Mouse (Mus musculus): ENCODE data around the gene Il2rb. TPM values are rescaled to one million over a fixed set of nuclear protein-coding genes. Genes with fewer than 3 reads are reported as not detected.

Gene Il2rb
- polyA plus RNA-seq (2015; fragmentation: Nextera tagmentation; extraction: Ambion mirVana) = 0.05 and 0.13 TPM in 2 replicates

DNA sequence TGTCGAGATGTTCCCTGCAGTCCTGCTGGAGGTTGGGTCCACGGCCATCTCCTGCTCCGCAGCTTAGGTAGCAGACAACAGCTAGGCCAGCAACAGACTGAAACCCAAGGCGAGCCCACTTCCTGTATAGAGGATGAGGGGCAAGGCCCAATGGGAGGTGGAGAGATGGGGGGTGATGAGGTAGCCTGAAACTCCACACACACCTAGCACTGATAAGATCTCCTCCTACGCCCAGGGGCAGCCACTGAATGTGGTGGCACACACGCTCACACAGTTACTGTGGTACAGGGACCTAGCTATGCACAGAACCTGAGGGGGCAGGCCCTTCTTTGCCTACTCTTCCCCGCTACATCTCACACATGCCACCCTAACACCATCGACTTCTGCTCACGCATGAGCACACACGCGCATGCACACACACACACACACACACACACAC, at the start of gene Il2rb:
Gene Il2rb (minus strand): TSS at position 304 of the 439 bp plus-strand sequence.
- Histone ChIP-seq H3K4me2 (no peak within 1 kb of the TSS), H3K9me3 (no peaks in the 10 kb centered on the region), H3K4me1 (replicated peaks) (no peaks in the 10 kb centered on the region), H3K27me3 (0 out of 2 replicates have a peak, but pooled peaks cover 3% of the 10 kb centered on the region), H3K27ac (no peak within 1 kb of the TSS), H3K36me3 (no peaks in the 10 kb centered on the region), H3K9ac (no peak within 1 kb of the TSS), H3K4me3 (no peak within 1 kb of the TSS)
- WGBS = 91% methylated on average over 11 of the region's 11 CpGs
- ATAC-seq (ENCODE audit: low FRiP score) = no peak

- Histone ChIP-seq H3K27me3 (0 out of 2 replicates have a peak, but pooled peaks cover 11% of the 10 kb centered on the region), H3K9me3 (no peaks in the 10 kb centered on the region), H3K36me3 (no peaks in the 10 kb centered on the region), H3K4me2 (peak within 1 kb of the TSS; percentile 45), H3K27ac (no peak within 1 kb of the TSS), H3K9ac (peak within 1 kb of the TSS; percentile 68), H3K4me1 (replicated peaks) (peaks cover 42% of the 10 kb centered on the region), H3K4me3 (peak within 1 kb of the TSS; percentile 7; the same call in 1 of the 2 replicates)
- WGBS = 10% methylated on average over 14 of the region's 14 CpGs
- ATAC-seq (ENCODE audit: low FRiP score) = no peak
These were observed 49.5 kb upstream of the Il2rb start, which contains the start of gene Sstr3 for GRCm38 (mm10) chr15:78544561-78545001. Gene Sstr3, minus strand, starts transcription at chr15:78544685.

DNA sequence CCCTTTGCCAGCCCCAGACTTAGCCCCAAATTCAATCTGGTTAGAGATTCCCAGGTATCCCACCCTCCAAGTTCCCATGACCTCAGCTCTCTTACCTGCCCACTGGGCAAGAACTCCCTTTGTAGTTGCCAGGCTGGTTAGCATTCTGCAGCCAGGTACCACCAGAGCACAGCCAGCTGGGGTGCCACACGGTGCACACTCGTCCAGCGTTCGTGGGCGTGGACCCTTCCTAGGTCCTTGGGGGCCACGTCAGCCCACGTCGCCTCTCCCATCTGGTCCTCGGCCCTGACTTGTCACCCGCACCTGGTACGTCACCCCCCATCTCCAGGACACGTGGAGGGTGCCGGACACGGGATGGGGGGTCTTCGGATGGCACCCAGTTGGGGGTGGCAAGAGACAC, 49.0 kb upstream of the Il2rb start:
- 62% methylated on average over 15 of the region's 15 CpGs for WGBS
- Histone ChIP-seq H3K4me3 (no peak overlapping the region), H3K36me3 (no peaks in the 10 kb centered on the region), H3K9ac (peak overlapping the region; percentile 68; the same call in 1 of the 2 replicates), H3K27me3 (0 out of 2 replicates have a peak, but pooled peaks cover 13% of the 10 kb centered on the region), H3K4me1 (replicated peaks) (peaks cover 42% of the 10 kb centered on the region), H3K4me2 (peak overlapping the region; percentile 45; the same call in 1 of the 2 replicates), H3K27ac (no peak overlapping the region), H3K9me3 (no peaks in the 10 kb centered on the region)
- no peak for ATAC-seq (ENCODE audit: low FRiP score)

DNA sequence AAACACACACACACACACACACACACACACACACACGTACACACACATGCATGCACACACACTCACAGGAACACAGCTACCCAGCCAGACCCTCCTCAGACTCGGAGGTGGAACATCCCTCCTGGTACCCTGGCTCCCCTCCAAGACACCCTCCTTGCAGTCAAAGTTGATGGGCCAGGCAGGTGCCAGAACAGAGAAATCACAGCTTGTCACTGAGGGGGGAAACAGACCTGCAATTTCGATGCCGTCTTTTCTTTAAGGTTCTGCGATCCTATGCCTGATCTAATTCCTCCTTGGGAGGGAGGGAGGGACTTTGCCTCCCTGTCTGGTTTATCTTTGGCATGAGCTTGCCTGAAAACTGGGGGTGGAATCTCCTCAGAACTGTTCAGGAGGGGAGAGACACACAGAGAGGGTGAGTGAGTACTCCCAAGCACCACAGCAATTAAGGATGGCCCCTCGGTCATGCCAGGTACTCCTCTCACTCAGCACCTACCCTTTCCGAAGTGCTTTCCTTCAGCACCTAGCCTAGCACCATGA, 47.8 kb upstream of the Il2rb start:
- H3K27ac ChIP-seq = 0 out of 2 replicates have a peak overlapping the region, but pooled peaks have one; percentile 1
- peaks cover 31% of the 10 kb centered on the region for H3K4me1 ChIP-seq (replicated peaks)
- WGBS = 79% methylated on average over 7 of the region's 7 CpGs
- no peak overlapping the region for H3K9ac ChIP-seq
- H3K9me3 ChIP-seq = no peaks in the 10 kb centered on the region
- H3K4me3 ChIP-seq = no peak overlapping the region
- no peaks in the 10 kb centered on the region for H3K36me3 ChIP-seq
- no peak overlapping the region for H3K4me2 ChIP-seq
- H3K27me3 ChIP-seq = 0 out of 2 replicates have a peak, but pooled peaks cover 20% of the 10 kb centered on the region
- no peak for ATAC-seq (ENCODE audit: low FRiP score)

- H3K4me2 ChIP-seq = no peak overlapping the region
- WGBS = 91% methylated on average over 3 of the region's 3 CpGs
- no peak overlapping the region for H3K4me3 ChIP-seq
- no peaks in the 10 kb centered on the region for H3K9me3 ChIP-seq
- H3K27ac ChIP-seq = 0 out of 2 replicates have a peak overlapping the region, but pooled peaks have one; percentile 1
- no peaks in the 10 kb centered on the region for H3K36me3 ChIP-seq
- ATAC-seq (ENCODE audit: low FRiP score) = no peak
- H3K4me1 ChIP-seq (replicated peaks) = peaks cover 31% of the 10 kb centered on the region
- H3K9ac ChIP-seq = no peak overlapping the region
- H3K27me3 ChIP-seq = 0 out of 2 replicates have a peak, but pooled peaks cover 20% of the 10 kb centered on the region
These were observed 47.2 kb upstream of the Il2rb start for GRCm38 (mm10) chr15:78542098-78542766.

GRCm38 (mm10) chr15:78541606-78542005, 46.5 kb upstream of the Il2rb start:
- H3K27ac ChIP-seq = 0 out of 2 replicates have a peak overlapping the region, but pooled peaks have one; percentile 13
- H3K4me1 ChIP-seq (replicated peaks) = peaks cover 31% of the 10 kb centered on the region
- H3K4me2 ChIP-seq = no peak overlapping the region
- 64% methylated on average over 3 of the region's 3 CpGs for WGBS
- no peaks in the 10 kb centered on the region for H3K9me3 ChIP-seq
- ATAC-seq (ENCODE audit: low FRiP score) = no peak
- no peaks in the 10 kb centered on the region for H3K36me3 ChIP-seq
- H3K27me3 ChIP-seq = 0 out of 2 replicates have a peak, but pooled peaks cover 20% of the 10 kb centered on the region
- H3K9ac ChIP-seq = no peak overlapping the region
- H3K4me3 ChIP-seq = no peak overlapping the region

GRCm38 (mm10) chr15:78541036-78541435, 46.0 kb upstream of the Il2rb start:
- Histone ChIP-seq H3K9me3 (no peaks in the 10 kb centered on the region), H3K27me3 (0 out of 2 replicates have a peak, but pooled peaks cover 20% of the 10 kb centered on the region), H3K36me3 (no peaks in the 10 kb centered on the region), H3K4me2 (no peak overlapping the region), H3K4me1 (replicated peaks) (peaks cover 33% of the 10 kb centered on the region), H3K4me3 (no peak overlapping the region), H3K9ac (peak overlapping the region; percentile 25; the same call in 1 of the 2 replicates), H3K27ac (no peak overlapping the region)
- WGBS = 81% methylated on average over 3 of the region's 3 CpGs
- no peak for ATAC-seq (ENCODE audit: low FRiP score)

GRCm38 (mm10) chr15:78535723-78536421, 40.8 kb upstream of the Il2rb start:
- Histone ChIP-seq H3K27ac (no peak overlapping the region), H3K4me3 (no peak overlapping the region), H3K36me3 (no peaks in the 10 kb centered on the region), H3K27me3 (peaks cover 12% of the 10 kb centered on the region), H3K4me2 (no peak overlapping the region), H3K9ac (peak overlapping the region; percentile 19; the same call in 1 of the 2 replicates), H3K9me3 (no peaks in the 10 kb centered on the region), H3K4me1 (replicated peaks) (peaks cover 20% of the 10 kb centered on the region)
- ATAC-seq (ENCODE audit: low FRiP score) = no peak
- WGBS = 44% methylated on average over 10 of the region's 10 CpGs

- no peaks in the 10 kb centered on the region for H3K9me3 ChIP-seq
- H3K9ac ChIP-seq = peak overlapping the region; percentile 49
- 78% methylated on average over 10 of the region's 10 CpGs for WGBS
- H3K36me3 ChIP-seq = no peaks in the 10 kb centered on the region
- no peak overlapping the region for H3K27ac ChIP-seq
- ATAC-seq (ENCODE audit: low FRiP score) = no peak
- H3K4me3 ChIP-seq = no peak overlapping the region
- H3K4me2 ChIP-seq = no peak overlapping the region
- peaks cover 10% of the 10 kb centered on the region for H3K27me3 ChIP-seq
- H3K4me1 ChIP-seq (replicated peaks) = peaks cover 40% of the 10 kb centered on the region
These were observed 38.3 kb upstream of the Il2rb start for GRCm38 (mm10) chr15:78533346-78533835.

GRCm38 (mm10) chr15:78532566-78533345, 37.7 kb upstream of the Il2rb start:
- Histone ChIP-seq H3K27ac (no peak overlapping the region), H3K27me3 (peaks cover 7% of the 10 kb centered on the region), H3K4me2 (no peak overlapping the region), H3K9me3 (no peaks in the 10 kb centered on the region), H3K36me3 (no peaks in the 10 kb centered on the region), H3K9ac (peak overlapping the region; percentile 43), H3K4me3 (no peak overlapping the region), H3K4me1 (replicated peaks) (peaks cover 40% of the 10 kb centered on the region)
- 74% methylated on average over 10 of the region's 10 CpGs for WGBS
- ATAC-seq (ENCODE audit: low FRiP score) = no peak; the same call in 1 of the 2 replicates

DNA sequence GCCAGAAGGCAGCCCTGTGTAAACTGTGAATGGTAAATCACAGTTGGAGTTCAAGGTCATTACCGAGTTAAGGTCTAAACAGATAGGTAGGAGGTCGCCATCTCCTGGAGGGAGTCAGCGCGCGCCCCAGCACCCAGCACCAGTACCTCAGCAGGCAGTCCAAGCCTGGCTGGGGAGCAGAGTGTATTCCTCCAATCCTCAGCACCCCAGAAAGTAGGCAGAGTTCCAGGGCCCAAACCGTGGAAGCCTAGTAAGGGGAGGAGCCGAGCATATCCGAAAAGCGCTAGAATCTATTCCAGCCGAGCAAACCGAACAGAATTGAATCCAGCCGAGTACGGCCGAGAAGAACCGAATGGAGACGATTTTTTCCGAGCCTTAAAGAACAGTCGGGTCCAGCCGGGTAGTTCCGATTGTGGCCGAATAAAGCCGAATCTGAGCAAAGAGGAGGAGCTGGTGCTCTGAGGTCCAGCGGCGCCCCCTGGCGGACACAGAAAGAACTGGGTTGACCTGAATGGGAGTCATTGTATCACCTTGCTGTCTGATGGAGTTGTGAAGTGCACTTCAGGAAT, 36.9 kb upstream of the Il2rb start:
- Histone ChIP-seq H3K4me2 (peak overlapping the region; percentile 54), H3K27me3 (peaks cover 7% of the 10 kb centered on the region), H3K9ac (peak overlapping the region; percentile 68), H3K27ac (peak overlapping the region; percentile 85), H3K36me3 (no peaks in the 10 kb centered on the region), H3K4me1 (replicated peaks) (peaks cover 40% of the 10 kb centered on the region), H3K9me3 (no peaks in the 10 kb centered on the region), H3K4me3 (peak overlapping the region; percentile 30)
- WGBS = under 1% methylated on average over 25 of the region's 25 CpGs
- peak; percentile 88 for ATAC-seq (ENCODE audit: low FRiP score)
